Mouse (Mus musculus) embryo, embryonic 10 days (tissue): ENCODE measurements at regions not wholly inside any gene's neighbourhood (a gene's known extent, or its start where the extent isn't known, plus 50 kb on each side); places are given as distances from the start of the nearest gene placed in this dataset.

ENCODE experiments used
- DNase-seq: peaks from one replicate; pipeline ENCODE4 v3.0.0-alpha.2; 2015; ENCODE audit warnings: low spot score

DNA sequence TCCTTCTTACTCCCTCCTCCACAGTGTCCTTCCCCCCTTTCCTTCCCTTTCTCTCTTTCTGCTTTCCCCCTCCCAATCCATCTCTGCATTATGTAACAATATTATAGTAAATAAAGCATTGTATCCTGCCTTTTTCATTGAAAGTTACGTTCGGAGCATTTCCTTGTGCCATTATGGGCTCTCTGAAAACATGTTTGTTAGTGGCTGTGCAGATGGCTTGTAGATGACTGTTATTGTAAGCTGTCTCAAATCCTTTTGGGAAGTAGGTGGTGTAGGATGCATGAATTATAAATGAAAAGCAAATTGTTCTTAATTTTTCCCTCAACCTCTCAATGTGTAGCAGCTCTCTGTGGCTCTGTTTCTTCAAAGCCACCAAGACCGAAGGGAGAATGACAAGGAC, 66.0 kb upstream of the Gpr139 start:
- DNase-seq: no peak

DNA sequence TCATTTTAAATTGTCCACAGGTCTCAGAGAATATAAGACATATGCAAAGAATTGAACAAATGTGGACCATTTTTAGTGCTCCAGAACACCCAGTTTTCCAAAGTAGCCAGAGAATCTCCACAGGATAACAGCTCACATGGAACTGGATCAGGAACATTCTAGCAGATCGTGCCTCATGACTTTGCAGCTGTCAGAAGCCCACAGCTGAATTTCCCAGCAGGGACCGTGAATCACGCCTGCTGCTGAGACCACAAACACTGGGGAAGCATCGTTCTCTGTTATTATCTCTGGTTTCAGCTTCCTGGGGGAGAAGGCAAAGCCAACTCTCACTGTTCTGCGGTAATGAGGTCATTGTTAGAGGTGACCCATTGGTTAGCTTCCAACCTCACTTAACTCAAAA, 60.4 kb upstream of the Gpr139 start:
- no peak for DNase-seq

DNA sequence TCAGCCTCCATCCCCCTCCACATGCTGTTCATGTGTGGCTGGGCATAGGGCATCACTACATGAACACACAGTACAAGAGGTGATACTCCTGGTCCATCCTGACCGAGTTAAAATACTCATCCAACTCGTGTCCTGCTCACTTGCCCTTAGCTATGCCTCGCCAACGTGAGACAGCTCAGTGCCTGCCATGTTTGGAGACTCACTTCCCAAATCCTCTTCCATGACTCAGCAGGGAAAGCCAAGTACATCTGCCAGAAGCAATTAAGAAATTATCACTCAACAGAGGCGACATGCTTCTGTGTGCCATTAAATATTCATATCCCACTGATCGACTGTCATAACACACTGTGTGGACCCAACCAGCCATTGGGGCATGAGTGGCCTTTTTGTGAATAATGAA, 51.9 kb upstream of the Gpr139 start:
- DNase-seq: no peak
